Mouse (Mus musculus) forebrain, postnatal 0 days (tissue): ENCODE measurements around the gene Inka2. TPM values are rescaled to one million over a fixed set of nuclear protein-coding genes. Genes with fewer than 3 reads are reported as not detected.

Experiments
- ATAC-seq: fragments of 200-750 bp; cut with Nextera tagmentation; 2 replicates; pipeline ENCODE4 v1.8.0; 2017; ENCODE audit warnings: mild to moderate bottlenecking, moderate library complexity
- DNase-seq: peaks from one replicate; pipeline ENCODE4 v3.0.0-alpha.2; 2015
- H3K27ac ChIP-seq: fragments of 300-500 bp; sonication (generic); 2 replicates; pipeline ENCODE4 v1.5.1; 2014; ENCODE audit warnings: low read depth, mild to moderate bottlenecking, antibody characterized with exemption, low read length, moderate library complexity, mixed read lengths
- H3K27me3 ChIP-seq: fragments of 300-500 bp; sonication (generic); 2 replicates; pipeline ENCODE4 v1.6.1; 2014; ENCODE audit warnings: mild to moderate bottlenecking, low read length, mixed read lengths; ENCODE audit not compliant: insufficient read depth
- H3K36me3 ChIP-seq: fragments of 300-500 bp; sonication (generic); 2 replicates; pipeline ENCODE4 v1.6.1; 2014; ENCODE audit warnings: mild to moderate bottlenecking, moderate library complexity; ENCODE audit not compliant: insufficient read depth
- H3K4me1 ChIP-seq: fragments of 300-500 bp; sonication (generic); 2 replicates; pipeline ENCODE4 v1.6.1; 2014; ENCODE audit warnings: antibody characterized with exemption; ENCODE audit not compliant: insufficient read depth
- H3K4me2 ChIP-seq: fragments of 300-500 bp; sonication (generic); 2 replicates; pipeline ENCODE4 v1.6.1; 2014; ENCODE audit warnings: low read depth, mild to moderate bottlenecking, moderate library complexity
- H3K4me3 ChIP-seq: fragments of 300-500 bp; sonication (generic); 2 replicates; pipeline ENCODE4 v1.5.1; 2014; ENCODE audit warnings: low read depth, low read length, mixed read lengths
- H3K9ac ChIP-seq: fragments of 300-500 bp; sonication (generic); 2 replicates; pipeline ENCODE4 v1.6.1; 2014; ENCODE audit warnings: mild to moderate bottlenecking
- H3K9me3 ChIP-seq: fragments of 300-500 bp; sonication (generic); 2 replicates; pipeline ENCODE4 v1.6.1; 2016; ENCODE audit warnings: low read length
- CTCF ChIP-seq: sonication (generic); IDR thresholded peaks from 2 replicates; pipeline ENCODE4 v1.5.1; 2016; ENCODE audit warnings: antibody characterized with exemption, control low read depth, low read depth
- WGBS: fragments of 180-500 bp; shearing (Covaris S2); extraction: QIAGEN DNeasy Blood & Tissue Kit; methylation state at CpG from one replicate; pipeline ENCODE4 v1.1.7; 2014; 5-methylcytosine and 5-hydroxymethylcytosine counted together
- polyA plus RNA-seq: library from polyadenylated mRNA; unstranded; fragments of >200 nt; fragmentation: Nextera tagmentation; extraction: Ambion mirVana; gene quantifications from 2 replicates; pipeline ENCODE4 v1.2.1, GENCODE M21; 2015
- total RNA-seq: library from RNA; depleted of rRNA; stranded (reverse); fragments of >200 nt; gene quantifications from 2 replicates; pipeline ENCODE4 v1.2.3, GENCODE M21; 2014; rRNA removed

The Inka2 gene
- total and polyA plus RNA-seq, 2 experiments from 2014 or later = 4.2 to 6.9 TPM

DNA sequence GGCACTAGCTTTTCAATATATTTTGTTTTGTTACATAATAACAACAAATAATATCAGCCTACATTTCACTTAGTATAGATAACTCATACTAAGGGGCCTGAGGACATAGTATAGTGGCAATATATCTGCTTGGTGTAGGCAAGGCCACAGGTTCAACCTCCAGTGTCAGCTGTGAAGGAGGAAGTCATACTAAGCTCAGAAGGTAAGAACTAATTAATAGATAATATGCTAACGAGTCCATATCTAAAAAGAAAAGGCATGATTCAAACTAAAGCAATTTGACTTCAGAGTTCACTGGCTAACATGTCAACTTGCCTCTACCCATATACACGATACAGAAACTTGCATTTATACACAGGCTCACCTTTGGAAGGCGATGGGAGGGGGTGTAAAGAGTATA, 55.7 kb downstream of the Inka2 start:
- no peak for ATAC-seq

DNA sequence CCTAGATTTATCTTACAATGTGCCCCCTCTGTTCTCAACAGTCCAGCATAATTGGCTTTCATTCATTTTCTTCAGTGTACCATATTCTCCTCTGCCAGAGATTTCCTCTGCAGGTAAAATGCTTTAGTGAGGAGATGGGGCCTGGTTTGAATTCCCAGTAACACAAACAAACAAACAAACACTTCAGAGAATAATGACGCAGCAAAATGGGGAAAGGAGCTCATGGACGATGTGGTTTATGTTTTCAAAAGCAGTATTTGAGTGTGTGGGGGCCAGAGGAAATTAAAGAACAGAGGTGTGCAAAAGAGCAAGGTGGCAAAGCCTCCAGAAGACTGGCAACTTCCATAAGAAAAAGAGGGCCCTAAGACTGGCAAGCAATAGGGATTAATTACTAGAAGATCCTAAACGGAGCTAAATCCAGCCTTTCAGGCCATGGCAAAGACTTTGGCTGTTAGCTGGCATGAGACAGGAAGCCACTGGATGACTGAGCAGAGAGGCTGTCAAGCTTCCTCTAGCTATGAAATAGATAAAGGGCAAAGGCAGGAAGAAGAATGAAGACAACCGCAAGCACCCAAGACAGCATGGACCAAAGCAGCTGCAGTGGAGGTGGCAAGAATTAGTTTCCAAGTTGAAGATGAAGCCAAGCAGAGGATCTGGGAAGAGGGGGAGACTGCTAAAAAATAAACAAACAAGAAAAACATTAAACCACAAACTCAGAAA, 58.9 kb downstream of the Inka2 start:
- Histone ChIP-seq H3K27ac (no peak overlapping the region), H3K4me2 (no peak overlapping the region), H3K27me3 (no peaks in the 10 kb centered on the region), H3K9me3 (no peaks in the 10 kb centered on the region), H3K36me3 (no peaks in the 10 kb centered on the region), H3K4me1 (no peaks in the 10 kb centered on the region; the same call in 1 of the 2 replicates), H3K4me3 (no peak overlapping the region), H3K9ac (no peak overlapping the region)
- ATAC-seq (no peak), DNase-seq (no peak)
- no peak for TF ChIP-seq CTCF
- WGBS = 65% methylated on average over 4 of the region's 4 CpGs

More for the DNA sequence above, 55.7 kb downstream of the Inka2 start:
- no peaks in the 10 kb centered on the region for H3K36me3 ChIP-seq
- 90% methylated on average over 3 of the region's 3 CpGs for WGBS
- no peak overlapping the region for H3K27ac ChIP-seq
- H3K27me3 ChIP-seq = no peaks in the 10 kb centered on the region
- no peak overlapping the region for H3K9ac ChIP-seq
- no peak for TF ChIP-seq CTCF
- no peak overlapping the region for H3K4me3 ChIP-seq
- H3K9me3 ChIP-seq = no peaks in the 10 kb centered on the region
- H3K4me2 ChIP-seq = no peak overlapping the region
- no peaks in the 10 kb centered on the region; the same call in 1 of the 2 replicates for H3K4me1 ChIP-seq
- no peak for DNase-seq

DNA sequence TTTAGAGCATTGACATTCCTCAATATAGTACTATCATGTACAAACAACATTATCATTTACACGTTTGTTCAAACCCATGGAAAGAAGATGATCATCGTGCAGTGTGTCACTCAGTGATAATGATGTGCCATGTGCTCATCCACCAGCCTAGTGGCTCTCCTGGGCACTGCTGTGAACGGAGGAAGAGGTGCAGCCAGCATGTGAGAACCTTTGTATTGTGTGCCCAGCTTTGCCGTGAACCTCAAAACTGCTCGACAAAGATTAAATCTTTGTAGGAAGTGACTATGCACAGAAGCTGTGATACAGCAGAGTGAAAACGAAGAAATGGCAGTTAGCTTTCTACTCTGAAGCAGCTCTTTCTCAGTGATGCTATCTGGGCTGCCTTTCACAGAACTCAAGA, 64.1 kb downstream of the Inka2 start:
- Histone ChIP-seq H3K36me3 (no peaks in the 10 kb centered on the region), H3K4me1 (no peaks in the 10 kb centered on the region; the same call in 1 of the 2 replicates), H3K27ac (no peak overlapping the region), H3K4me3 (no peak overlapping the region), H3K27me3 (no peaks in the 10 kb centered on the region), H3K9me3 (no peaks in the 10 kb centered on the region), H3K4me2 (no peak overlapping the region), H3K9ac (no peak overlapping the region)
- 83% methylated on average over 6 of the region's 6 CpGs for WGBS
- no peak for TF ChIP-seq CTCF
- no peak for ATAC-seq
- no peak for DNase-seq

DNA sequence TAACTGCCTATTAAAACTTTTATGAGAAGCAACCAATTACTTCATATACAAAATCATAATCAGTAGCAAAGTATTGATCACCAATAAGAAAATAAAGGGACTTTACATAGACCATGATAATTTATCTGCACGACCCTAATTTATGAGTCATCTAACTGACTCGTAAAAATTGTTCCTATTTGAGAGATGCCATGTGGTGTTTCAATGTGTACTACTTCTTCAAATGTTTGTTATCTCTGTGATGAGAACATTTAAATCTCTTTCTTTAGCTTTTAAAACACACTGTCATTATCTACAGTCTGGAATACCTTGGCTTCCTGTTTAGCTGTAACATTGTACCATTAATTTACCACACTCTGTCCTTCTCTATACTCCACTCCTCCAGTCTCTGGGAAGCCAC, 65.0 kb downstream of the Inka2 start:
- Histone ChIP-seq H3K4me2 (no peak overlapping the region), H3K9me3 (no peaks in the 10 kb centered on the region), H3K27me3 (no peaks in the 10 kb centered on the region), H3K4me3 (no peak overlapping the region), H3K36me3 (no peaks in the 10 kb centered on the region), H3K4me1 (no peaks in the 10 kb centered on the region), H3K9ac (no peak overlapping the region), H3K27ac (no peak overlapping the region)
- no peak for TF ChIP-seq CTCF
- ATAC-seq = no peak
- 92% methylated on average over 2 of the region's 2 CpGs for WGBS
- no peak for DNase-seq

Other genes starting within 250 kb of the Inka2 start
- gene Ddx20, start 17.0 kb upstream of the Inka2 start, total RNA-seq = 19.5 and 24.2 TPM in 2 replicates
- gene Ddx20, start 17.0 kb upstream of the Inka2 start, polyA plus RNA-seq = 16.8 and 18.1 TPM in 2 replicates
- 36.4 and 37.5 TPM in 2 replicates for gene Rap1a, start 96.7 kb downstream of the Inka2 start, total RNA-seq
- gene Rap1a, start 96.7 kb downstream of the Inka2 start, polyA plus RNA-seq = 60.7 and 70.5 TPM in 2 replicates
- 0.14 and 0.23 TPM in 2 replicates for gene Adora3, start 166.3 kb downstream of the Inka2 start, total RNA-seq
- 0.31 and 0.35 TPM in 2 replicates for gene Adora3, start 166.3 kb downstream of the Inka2 start, polyA plus RNA-seq
- 1.4 TPM in 1 of 2 replicates, not detected in the other for gene Tmigd3, start 166.3 kb downstream of the Inka2 start, total RNA-seq
- 0.21 TPM in 1 of 2 replicates, not detected in the other for gene Tmigd3, start 166.3 kb downstream of the Inka2 start, polyA plus RNA-seq
- 0.19 and 0.23 TPM in 2 replicates for gene I830077J02Rik, start 228.1 kb downstream of the Inka2 start, total RNA-seq
- gene I830077J02Rik, start 228.1 kb downstream of the Inka2 start, polyA plus RNA-seq = 0.22 and 0.35 TPM in 2 replicates